Mouse (Mus musculus) kidney, embryonic 16.5 days (tissue): ENCODE measurements around the gene Ccdc28b. TPM values are rescaled to one million over a fixed set of nuclear protein-coding genes. Genes with fewer than 3 reads are reported as not detected.

Experiments used
- ATAC-seq: fragments of 200-750 bp; cut with Nextera tagmentation; 2 replicates; pipeline ENCODE4 v1.8.0; 2017; ENCODE audit warnings: moderate TSS enrichment; ENCODE audit not compliant: low FRiP score, low TSS enrichment
- H3K27ac ChIP-seq: fragments of 300-500 bp; sonication (generic); 2 replicates; pipeline ENCODE4 v1.5.1; 2014; ENCODE audit warnings: low read length
- H3K27me3 ChIP-seq: fragments of 300-500 bp; sonication (generic); 2 replicates; pipeline ENCODE4 v1.6.1; 2014; ENCODE audit warnings: low read length, control low read depth, mixed read lengths; ENCODE audit not compliant: insufficient read depth
- H3K36me3 ChIP-seq: fragments of 300-500 bp; sonication (generic); 2 replicates; pipeline ENCODE4 v1.6.1; 2014; ENCODE audit warnings: low read length, control low read depth, mixed read lengths; ENCODE audit not compliant: insufficient read depth
- H3K4me1 ChIP-seq: fragments of 300-500 bp; sonication (generic); 2 replicates; pipeline ENCODE4 v1.6.1; 2014; ENCODE audit warnings: low read length, control low read depth, mixed read lengths; ENCODE audit not compliant: insufficient read depth
- H3K4me2 ChIP-seq: fragments of 300-500 bp; sonication (generic); replicated peaks from 2 replicates; pipeline ENCODE4 v1.6.1; 2014; ENCODE audit warnings: low read depth, low read length
- H3K4me3 ChIP-seq: fragments of 300-500 bp; sonication (generic); 2 replicates; pipeline ENCODE4 v1.5.1; 2014; ENCODE audit warnings: mild to moderate bottlenecking, low read length
- H3K9ac ChIP-seq: fragments of 300-500 bp; sonication (generic); replicated peaks from 2 replicates; pipeline ENCODE4 v1.6.1; 2014; ENCODE audit warnings: low read length
- H3K9me3 ChIP-seq: fragments of 300-500 bp; sonication (generic); 2 replicates; pipeline ENCODE4 v1.6.1; 2016; ENCODE audit warnings: low read length, control low read depth
- WGBS: fragments of 180-500 bp; shearing (Covaris S2); extraction: QIAGEN DNeasy Blood & Tissue Kit; methylation state at CpG from one replicate; pipeline ENCODE4 v1.1.7; 2014; 5-methylcytosine and 5-hydroxymethylcytosine counted together
- polyA plus RNA-seq: library from polyadenylated mRNA; unstranded; fragments of >200 nt; fragmentation: Nextera tagmentation; extraction: Ambion mirVana; gene quantifications from 2 replicates; pipeline ENCODE4 v1.2.1, GENCODE M21; 2015

The Ccdc28b gene
- polyA plus RNA-seq, result 64.1 and 71.7 TPM in 2 replicates

DNA sequence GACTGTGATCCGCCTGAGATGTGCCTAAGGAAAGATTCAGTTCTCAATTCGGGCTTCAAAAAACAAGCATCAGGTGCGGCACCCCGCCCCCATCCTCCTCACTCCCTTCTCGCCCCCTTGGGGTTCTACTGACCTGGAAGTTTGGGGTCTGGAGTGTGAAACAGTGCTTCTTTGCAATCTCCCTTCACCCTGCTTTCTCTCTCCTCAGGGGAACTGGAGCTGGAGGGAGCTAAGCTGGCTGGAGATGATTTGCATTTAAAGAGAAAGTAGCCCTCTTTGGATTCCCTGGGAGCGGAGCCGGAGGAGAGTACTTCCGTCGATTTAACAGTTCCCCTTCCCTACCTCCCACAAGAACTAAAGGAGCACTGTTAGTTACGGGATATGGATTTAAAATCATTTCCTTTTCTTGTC lies at the start of gene Ccdc28b:
Ccdc28b (minus strand) TSS at position 267 of the 411 bp plus-strand sequence.
- H3K4me3 ChIP-seq, result peak within 1 kb of the TSS; percentile 82
- whole genome bisulfite sequencing, result under 1% methylated on average over 10 of the region's 10 CpGs
- peak; percentile 36; the same call in 1 of the 2 replicates for ATAC-seq

DNA sequence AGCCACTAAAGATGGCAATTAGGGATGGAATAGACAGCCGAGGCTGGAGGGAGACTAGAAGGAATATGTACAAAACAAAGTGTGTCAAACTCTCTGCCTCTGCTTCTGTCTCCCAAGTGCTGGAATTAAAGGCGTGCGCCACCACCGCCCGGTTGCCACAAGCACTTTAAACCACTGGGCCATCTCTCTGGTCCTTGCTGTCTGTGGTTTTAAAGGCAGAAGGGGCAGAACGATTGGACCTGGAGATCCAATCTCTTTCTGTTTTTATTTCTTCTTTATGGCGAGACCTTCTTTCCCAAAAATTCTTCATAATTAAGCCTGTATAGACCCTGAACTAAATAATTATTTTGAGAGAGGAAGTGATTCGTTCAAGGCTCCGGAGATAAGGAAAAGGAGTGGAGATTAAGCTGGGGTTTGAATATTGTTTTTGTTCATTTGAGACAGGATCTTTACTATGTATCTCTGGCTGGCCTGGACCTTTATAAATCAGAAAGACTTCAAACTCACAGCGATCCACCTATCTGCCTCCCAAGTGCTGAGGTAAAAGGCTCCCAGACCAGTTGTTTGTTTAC lies 49.2 kb upstream of the Ccdc28b start:
- Histone ChIP-seq H3K9me3 (no peaks in the 10 kb centered on the region), H3K9ac (peak overlapping the region; percentile 97), H3K4me1 (peaks cover 20% of the 10 kb centered on the region), H3K27ac (peak overlapping the region; percentile 98), H3K36me3 (peaks cover 8% of the 10 kb centered on the region; the same call in 1 of the 2 replicates), H3K4me2 (peak overlapping the region; percentile 74), H3K27me3 (no peaks in the 10 kb centered on the region), H3K4me3 (peak overlapping the region; percentile 99)
- 2% methylated on average over 10 of the region's 10 CpGs for WGBS
- no peak for ATAC-seq

More for the DNA sequence above, at the start of gene Ccdc28b:
- Histone ChIP-seq H3K4me2 (peak within 1 kb of the TSS; percentile 81), H3K9me3 (no peaks in the 10 kb centered on the region), H3K27ac (peak within 1 kb of the TSS; percentile 93), H3K27me3 (no peaks in the 10 kb centered on the region), H3K9ac (peak within 1 kb of the TSS; percentile 90), H3K36me3 (peaks cover 31% of the 10 kb centered on the region), H3K4me1 (peaks cover 36% of the 10 kb centered on the region)

DNA sequence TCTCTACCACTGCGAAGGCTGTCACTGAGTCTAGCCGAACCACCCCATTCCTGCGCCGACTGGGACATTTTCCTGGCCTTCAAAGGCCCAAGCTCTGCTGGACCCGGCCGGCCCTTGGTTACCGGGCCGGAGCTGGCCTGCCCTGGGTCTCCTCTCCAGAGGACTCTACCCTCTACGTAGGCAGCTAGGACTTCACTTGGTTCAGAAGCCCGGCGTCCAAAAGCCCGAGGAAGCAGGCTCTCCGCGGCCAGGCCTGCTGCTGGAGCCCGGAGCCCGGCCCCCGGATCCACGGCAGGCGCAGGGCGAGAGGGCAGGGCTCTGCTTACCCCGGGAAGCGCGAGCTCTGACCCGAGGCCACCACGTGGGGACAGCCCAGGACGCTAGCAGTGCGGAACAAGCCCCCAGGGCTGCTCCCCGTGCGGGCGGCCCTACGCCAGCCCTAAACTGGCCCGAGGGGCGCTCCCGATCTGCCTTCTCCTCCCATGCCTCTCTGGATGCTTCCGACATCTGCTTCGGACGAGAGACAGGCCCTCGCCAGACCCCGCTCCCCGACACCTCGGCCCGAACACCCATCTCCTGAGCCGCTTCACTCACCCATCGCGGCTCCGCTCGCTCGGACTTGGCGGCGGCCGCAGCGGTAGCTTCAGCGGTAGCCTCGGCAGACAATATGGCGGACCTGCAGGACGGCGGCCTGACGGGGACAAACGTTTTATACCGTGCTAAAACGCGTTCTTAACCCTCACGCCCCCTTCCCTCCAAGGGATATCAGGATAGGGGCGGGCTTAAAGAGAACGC lies 48.5 kb upstream of the Ccdc28b start, which contains the start of gene Kpna6:
Kpna6 (minus strand) TSS at position 685 of the 795 bp plus-strand sequence.
- peak within 1 kb of the TSS; percentile 97 for H3K9ac ChIP-seq
- WGBS, result under 1% methylated on average over 65 of the region's 65 CpGs
- peaks cover 5% of the 10 kb centered on the region; the same call in 1 of the 2 replicates for H3K36me3 ChIP-seq
- no peaks in the 10 kb centered on the region for H3K9me3 ChIP-seq
- H3K4me3 ChIP-seq, result peak within 1 kb of the TSS; percentile 99
- peaks cover 20% of the 10 kb centered on the region for H3K4me1 ChIP-seq
- peak within 1 kb of the TSS; percentile 98 for H3K27ac ChIP-seq
- peak; percentile 90 for ATAC-seq
- H3K4me2 ChIP-seq, result peak within 1 kb of the TSS; percentile 74
- no peaks in the 10 kb centered on the region for H3K27me3 ChIP-seq

DNA sequence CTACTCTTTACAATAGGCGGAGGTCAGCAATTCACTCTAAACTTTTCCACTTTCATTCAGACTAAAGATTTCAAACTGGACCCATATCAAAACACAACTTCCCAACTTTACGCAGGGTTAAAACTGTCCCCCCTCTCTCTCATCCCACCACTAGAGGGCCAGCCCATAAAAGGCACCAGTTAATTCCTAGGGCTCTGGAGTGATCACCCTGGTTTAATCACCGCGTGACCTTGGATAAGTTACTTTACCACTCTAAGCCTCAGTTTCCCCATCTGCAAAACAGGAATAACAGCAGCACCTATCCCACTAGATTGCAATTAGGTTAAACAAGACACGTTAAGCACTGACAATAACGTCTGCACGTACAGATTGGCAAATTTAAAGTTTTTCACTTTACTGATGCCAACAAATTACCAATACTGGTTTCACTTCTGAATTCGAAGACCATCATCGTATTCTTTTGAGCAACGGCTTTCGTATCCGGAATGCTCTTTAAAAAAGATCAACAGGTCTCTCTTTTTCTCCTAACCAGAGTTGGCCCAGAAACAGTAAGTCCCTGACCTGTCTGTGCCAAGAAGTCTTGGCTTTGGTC lies 47.8 kb upstream of the Ccdc28b start:
- peaks cover 8% of the 10 kb centered on the region; the same call in 1 of the 2 replicates for H3K36me3 ChIP-seq
- H3K9me3 ChIP-seq, result no peaks in the 10 kb centered on the region
- 6% methylated on average over 12 of the region's 12 CpGs for WGBS
- H3K4me2 ChIP-seq, result peak overlapping the region; percentile 74
- no peak; the same call in 1 of the 2 replicates for ATAC-seq
- peak overlapping the region; percentile 99 for H3K4me3 ChIP-seq
- H3K4me1 ChIP-seq, result peaks cover 20% of the 10 kb centered on the region
- H3K27me3 ChIP-seq, result no peaks in the 10 kb centered on the region
- H3K27ac ChIP-seq, result peak overlapping the region; percentile 98
- H3K9ac ChIP-seq, result peak overlapping the region; percentile 97

DNA sequence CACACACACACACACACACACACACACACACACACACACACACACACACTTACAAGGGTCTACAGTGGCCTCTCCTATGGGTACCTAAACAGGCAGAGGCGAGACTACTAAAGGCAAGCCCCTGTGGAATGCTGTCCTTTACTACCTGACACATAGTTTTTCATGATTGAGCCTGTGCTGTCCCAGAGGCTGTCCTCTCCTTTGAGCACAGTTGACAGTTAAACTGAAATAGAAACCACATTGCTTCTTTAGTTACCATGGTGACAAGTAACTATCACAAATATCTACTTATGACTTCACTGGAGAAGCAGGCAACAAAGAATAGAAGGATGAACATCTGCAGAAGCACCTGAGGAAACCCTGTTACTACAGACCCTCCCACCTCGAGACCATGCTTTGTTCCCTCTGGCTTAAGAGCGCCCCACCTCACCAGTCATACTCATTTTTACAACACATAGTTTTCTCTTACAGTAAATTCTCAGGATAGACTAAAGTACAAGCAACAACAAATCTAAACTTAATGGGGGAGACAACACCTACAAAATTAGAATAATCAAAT lies 38.6 kb upstream of the Ccdc28b start:
- Histone ChIP-seq H3K4me3 (no peak overlapping the region), H3K4me2 (no peak overlapping the region), H3K9ac (no peak overlapping the region), H3K4me1 (no peaks in the 10 kb centered on the region), H3K27me3 (no peaks in the 10 kb centered on the region), H3K9me3 (no peaks in the 10 kb centered on the region), H3K27ac (no peak overlapping the region), H3K36me3 (peaks cover 38% of the 10 kb centered on the region)
- 86% methylated on average over 3 of the region's 3 CpGs for WGBS
- no peak for ATAC-seq

DNA sequence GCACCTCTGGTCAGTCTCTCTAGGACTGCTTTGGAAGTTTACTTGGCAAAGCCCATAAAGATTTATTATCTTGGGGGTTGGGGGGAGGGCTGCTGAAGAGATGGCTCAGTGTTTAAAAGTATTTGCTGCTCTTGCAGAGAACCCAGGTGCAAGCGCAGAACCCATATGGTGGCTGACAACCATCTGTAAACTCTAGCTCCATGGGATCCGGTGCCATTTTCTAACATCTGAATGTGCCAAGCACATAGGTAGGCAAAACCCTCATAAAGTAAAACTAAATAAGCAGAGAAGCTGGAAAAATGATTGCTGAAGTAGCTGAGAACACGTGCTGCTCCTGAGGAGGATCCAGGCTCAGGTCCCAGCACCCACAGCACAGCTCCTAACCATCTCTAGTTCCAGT lies 37.8 kb upstream of the Ccdc28b start:
- no peaks in the 10 kb centered on the region for H3K9me3 ChIP-seq
- no peak overlapping the region for H3K4me3 ChIP-seq
- ATAC-seq, result no peak
- peaks cover 41% of the 10 kb centered on the region for H3K36me3 ChIP-seq
- H3K27ac ChIP-seq, result no peak overlapping the region
- no peaks in the 10 kb centered on the region for H3K4me1 ChIP-seq
- H3K4me2 ChIP-seq, result no peak overlapping the region
- H3K9ac ChIP-seq, result no peak overlapping the region
- H3K27me3 ChIP-seq, result no peaks in the 10 kb centered on the region
- 78% methylated on average over 3 of the region's 3 CpGs for WGBS

DNA sequence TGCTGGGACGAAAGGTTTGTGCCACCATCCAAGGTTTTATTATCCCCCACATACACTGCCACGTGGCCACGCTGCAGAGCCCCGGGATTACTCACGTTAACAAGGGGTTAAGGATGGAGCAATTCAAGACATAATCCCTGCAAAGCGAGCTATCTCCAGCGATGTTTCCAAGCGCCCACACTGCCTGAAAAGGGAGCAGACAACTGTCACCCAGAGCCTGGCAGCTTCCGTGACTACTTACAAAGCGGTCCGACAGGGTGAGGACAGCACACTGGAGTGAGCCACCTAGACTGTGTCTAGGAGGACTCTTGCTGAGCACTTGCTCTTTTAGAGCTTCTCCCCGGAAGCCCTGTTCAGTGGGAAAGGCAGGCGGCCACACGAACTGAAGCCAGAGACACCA lies 31.0 kb upstream of the Ccdc28b start:
- Histone ChIP-seq H3K4me2 (no peak overlapping the region), H3K9me3 (no peaks in the 10 kb centered on the region), H3K4me3 (no peak overlapping the region), H3K36me3 (peaks cover 82% of the 10 kb centered on the region), H3K9ac (no peak overlapping the region), H3K27ac (no peak overlapping the region), H3K27me3 (no peaks in the 10 kb centered on the region), H3K4me1 (no peaks in the 10 kb centered on the region)
- 95% methylated on average over 14 of the region's 14 CpGs for WGBS
- ATAC-seq, result no peak

DNA sequence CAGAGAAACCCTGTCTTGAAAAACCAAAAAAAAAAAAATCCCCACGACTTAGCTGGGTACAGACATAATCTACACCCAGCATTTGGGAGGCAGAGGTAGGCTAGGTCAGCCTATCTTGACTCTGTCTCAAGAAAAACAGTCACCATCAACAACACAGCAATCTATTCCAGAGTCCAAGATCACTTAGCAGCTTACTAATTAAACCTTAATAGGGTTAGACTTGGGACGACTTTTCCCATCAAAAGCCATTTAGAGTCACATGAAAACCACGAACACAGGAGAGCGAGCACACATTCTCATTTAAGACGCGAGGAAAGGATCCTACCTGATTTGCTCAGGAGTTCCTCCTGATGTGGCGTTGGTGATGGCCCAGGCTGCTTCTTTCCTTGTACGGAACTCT lies 26.6 kb upstream of the Ccdc28b start:
- no peak overlapping the region for H3K27ac ChIP-seq
- no peak for ATAC-seq
- H3K4me3 ChIP-seq, result no peak overlapping the region
- WGBS, result 94% methylated on average over 8 of the region's 8 CpGs
- no peak overlapping the region for H3K9ac ChIP-seq
- H3K4me1 ChIP-seq, result no peaks in the 10 kb centered on the region
- H3K27me3 ChIP-seq, result no peaks in the 10 kb centered on the region
- H3K36me3 ChIP-seq, result peaks cover 91% of the 10 kb centered on the region
- no peaks in the 10 kb centered on the region for H3K9me3 ChIP-seq
- no peak overlapping the region for H3K4me2 ChIP-seq

DNA sequence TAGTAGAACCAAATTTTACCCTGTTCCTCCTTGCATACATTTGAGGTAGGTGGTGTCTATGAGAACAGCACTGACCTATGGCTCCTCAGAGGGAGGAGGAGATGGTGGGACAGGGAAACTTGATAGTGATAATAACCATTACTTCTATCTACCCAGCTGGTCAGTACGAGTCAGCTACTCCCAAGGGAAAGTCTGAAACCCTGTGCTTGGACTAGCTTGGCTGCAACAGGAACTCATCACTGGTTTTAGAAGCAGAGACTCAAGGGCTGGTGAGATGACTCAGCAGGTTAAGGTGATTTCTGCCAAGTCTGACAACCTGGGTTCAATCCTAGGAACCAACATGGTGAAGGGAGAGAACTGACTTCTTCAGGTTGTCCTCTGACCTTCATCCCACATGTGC lies 24.9 kb upstream of the Ccdc28b start:
- Histone ChIP-seq H3K36me3 (peaks cover 80% of the 10 kb centered on the region), H3K9me3 (no peaks in the 10 kb centered on the region), H3K4me1 (no peaks in the 10 kb centered on the region), H3K4me3 (no peak overlapping the region), H3K27me3 (no peaks in the 10 kb centered on the region), H3K4me2 (no peak overlapping the region), H3K27ac (no peak overlapping the region), H3K9ac (no peak overlapping the region)
- ATAC-seq, result no peak
- WGBS, result 62% methylated on average over 1 of the region's 1 CpGs
